Mouse (Mus musculus): ENCODE measurements around the gene Tbc1d10a.
"Not testable (repeated sequence)": the region's sequence is repeated elsewhere in the genome, so short reads cannot be mapped to it uniquely, and the experiment has no call there.

Tbc1d10a gene

DNA sequence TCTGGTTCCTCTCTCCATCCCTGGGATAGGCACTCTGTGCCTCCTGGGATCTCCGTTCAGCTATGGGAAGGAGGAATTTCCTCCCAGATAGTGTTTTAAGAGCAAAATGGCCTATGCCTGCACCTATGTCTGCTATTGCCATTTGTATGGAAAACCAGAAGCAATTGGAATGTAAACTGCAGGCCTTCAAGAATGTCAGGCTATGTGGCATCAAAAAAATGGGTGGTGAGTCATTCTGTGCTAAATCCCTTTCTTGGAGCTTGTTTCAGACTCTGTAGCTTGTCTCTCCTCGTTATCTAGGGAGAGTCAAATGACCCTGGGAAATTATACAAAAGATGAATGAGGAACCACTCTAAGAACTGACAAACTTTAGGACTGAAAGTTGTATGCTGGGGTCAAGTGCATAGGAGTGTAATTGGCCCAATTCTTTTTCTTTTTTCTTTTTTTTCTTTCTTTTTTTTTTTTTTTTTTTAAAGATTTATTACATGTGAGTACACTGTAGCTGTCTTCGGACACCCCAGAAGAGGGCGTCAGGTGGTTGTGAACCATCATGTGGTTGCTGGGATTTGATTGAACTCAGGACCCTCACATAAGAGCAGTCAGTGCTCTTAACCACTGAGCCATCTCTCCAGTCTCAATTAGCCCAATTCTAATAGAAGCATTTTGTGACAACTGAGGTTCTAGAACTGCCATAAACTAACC is 2.2 kb upstream of the Tbc1d10a start:
- no peak for DNase-seq (ENCODE audit: low spot score)

DNA sequence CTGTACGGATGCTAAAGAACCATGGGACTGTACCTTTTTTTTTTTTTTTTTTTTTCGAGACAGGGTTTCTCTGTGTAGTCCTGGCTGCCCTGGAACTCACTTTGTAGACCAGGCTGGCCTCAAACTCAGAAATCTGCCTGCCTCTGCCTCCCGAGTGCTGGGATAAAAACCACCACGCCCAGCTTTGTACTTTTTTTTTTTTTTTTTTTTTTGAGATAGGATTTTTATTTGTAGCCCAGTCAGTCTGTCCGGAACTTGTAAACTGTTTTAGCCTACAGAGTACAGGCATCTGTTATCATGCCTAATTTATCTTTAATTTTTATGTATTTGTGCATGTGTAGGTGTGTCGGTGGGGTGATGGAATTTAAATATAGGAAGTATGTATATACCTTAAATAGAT is 1.1 kb upstream of the Tbc1d10a start:
- not testable (repeated sequence) for DNase-seq (ENCODE audit: low spot score)

DNA sequence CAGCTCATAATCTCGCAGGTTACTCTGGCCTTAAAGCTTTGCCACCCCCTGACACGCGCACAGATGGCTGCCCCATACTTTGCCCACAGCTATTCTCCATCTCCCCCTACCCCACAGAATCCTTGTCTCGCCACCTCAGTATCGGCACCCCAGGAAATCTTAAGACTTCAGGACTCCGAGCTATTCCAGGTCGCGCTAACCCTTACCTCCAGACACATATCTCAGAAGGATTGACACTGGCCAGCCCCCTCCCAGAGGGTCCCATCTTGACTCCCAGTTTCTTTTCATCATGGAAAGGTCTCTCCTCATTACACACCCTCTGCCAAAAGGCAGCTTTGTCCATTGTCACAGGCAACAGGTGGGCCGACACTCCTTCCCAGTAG is 720 bp downstream of the Tbc1d10a start:
- DNase-seq (ENCODE audit: low spot score): no peak

DNA sequence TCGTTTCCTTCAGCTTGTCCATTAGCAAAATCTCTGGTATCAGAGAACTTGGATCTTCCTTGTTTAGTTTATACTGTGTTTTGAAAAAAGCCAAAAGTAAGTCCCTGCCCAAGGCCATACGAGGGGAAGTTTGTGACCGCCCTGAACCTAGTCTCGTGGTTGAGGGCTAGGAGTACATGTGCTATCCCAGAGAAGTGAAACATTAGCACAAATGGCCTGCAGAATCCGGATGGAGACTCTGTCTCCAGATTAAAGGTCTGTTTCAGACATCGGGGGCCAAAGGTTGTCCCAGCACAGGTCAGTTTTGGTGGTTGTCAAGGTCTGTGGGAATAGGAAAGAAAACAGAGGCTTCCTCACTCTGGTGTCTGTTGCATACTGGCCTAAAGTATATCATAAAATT is 2.6 kb downstream of the Tbc1d10a start:
- DNase-seq (ENCODE audit: low spot score): no peak

DNA sequence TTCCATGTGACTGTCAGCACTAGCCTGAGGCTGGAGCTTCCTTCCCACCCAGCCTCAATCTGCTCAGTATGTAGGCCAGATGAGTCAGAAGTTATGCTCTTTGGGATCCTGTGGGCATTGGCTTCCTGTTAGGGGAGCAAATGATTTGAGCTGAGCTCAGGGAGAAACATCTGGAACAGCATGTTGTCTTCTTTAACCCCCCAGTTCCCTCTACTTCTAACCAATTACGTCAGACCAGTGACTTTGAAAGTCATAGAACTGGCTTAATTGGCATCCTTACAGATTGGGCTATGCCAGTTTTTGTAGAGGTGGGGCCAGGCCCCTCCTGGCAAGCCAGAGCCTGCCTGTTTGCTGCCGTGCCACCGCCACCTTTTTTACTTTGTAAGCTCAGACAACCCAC is 4.1 kb downstream of the Tbc1d10a start:
- DNase-seq (ENCODE audit: low spot score): no peak

DNA sequence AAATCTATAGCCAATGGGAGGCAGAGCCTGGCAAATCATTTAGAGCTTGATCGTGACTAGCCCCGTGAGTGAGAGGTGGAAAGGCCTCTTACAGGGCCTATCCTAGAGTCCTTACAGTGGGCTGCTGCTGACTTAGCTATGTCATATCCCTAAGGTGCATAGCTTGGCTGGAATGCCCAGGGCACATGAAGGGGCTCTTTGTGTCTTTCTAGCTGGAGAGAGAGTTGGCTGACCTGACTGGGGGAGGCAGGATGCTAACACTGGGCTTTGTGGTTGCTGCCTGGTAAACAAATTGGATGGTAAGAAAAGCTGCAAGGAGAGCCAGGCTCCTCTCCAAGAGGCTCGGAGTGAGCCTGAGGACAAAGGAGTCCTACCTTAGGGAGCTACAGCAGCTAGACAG is 6.2 kb downstream of the Tbc1d10a start:
- DNase-seq (ENCODE audit: low spot score): no peak

DNA sequence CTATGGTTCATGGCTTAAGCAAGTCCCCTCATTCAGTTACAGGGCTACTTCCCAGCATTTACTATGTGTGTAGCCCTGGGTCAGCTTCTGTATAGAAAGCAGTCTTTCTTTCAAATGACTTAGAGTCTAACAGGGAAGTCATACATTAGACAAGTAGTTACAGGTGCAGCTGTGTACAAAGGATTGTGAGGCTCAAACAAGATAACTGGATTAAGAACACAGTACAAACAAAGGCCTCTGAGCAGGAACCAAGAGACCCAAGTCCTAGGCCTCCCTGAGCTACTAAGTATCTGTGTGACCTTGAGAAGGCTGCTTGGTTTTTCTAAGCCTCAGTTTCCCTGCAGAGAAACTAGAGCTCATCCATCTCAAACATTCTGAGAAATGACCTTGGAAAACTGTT is 6.8 kb downstream of the Tbc1d10a start:
- DNase-seq (ENCODE audit: low spot score): no peak

DNA sequence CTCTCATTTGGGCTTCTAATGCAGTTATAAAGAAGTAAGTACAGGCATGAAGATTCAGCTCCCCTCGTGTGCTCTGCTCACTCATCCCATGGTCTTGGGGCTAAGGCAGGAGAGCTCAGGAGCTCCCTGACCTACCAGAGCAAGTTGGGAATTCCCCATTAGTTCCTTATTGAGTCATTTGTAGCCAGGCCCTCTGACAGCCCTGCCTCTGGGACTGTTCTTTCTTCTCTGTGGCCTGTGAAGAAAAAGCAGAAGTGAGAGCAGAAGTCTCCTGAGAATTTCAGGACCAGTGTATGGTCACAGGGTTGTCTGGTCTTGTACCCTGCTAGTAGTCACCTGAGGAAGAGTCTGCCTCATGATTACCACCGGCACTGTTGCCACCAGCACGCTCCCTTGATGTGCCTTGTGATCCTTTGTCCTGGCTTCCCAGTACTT is 9.0 kb downstream of the Tbc1d10a start:
- no peak for DNase-seq (ENCODE audit: low spot score)

DNA sequence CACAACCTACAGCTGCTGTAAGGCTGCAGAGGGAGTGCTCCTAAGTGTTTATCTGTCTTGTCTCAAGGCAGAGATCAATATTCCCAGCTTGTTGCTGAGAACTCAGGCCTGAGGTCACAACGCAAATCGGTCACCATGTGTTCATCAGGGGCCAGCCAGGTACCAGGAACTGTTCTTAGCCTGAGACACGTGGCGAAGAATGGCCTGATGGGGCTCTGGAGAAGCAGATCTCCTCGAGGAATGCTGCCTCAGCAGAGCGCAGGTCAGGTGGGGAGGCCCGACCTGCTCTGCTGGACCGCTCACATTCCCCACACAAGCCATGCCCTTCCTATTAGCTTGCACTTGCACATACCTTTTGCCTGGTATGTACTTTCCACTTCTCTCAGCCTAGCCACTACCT is 10.0 kb downstream of the Tbc1d10a start:
- no peak for DNase-seq (ENCODE audit: low spot score)

DNA sequence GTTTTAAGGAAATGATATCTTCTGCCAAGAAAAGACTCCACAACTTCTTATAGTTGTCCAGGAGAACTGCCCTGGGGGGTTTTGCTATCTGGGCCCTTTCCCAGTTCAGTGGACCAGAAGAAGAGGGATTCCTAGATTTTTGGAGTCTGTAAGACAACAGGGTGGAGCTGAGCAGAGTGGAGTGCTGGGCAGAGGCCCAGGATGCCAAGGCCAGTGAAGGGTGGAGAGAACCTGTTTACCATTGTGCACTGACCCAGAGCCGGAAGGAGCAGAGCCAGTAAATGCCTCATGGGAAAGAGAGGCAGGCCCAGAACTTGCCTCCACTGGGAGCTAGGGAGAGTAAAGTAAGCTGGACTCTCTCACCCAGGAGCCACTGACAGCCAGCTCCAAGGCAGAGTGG is 11.1 kb downstream of the Tbc1d10a start:
- no peak for DNase-seq (ENCODE audit: low spot score)

DNA sequence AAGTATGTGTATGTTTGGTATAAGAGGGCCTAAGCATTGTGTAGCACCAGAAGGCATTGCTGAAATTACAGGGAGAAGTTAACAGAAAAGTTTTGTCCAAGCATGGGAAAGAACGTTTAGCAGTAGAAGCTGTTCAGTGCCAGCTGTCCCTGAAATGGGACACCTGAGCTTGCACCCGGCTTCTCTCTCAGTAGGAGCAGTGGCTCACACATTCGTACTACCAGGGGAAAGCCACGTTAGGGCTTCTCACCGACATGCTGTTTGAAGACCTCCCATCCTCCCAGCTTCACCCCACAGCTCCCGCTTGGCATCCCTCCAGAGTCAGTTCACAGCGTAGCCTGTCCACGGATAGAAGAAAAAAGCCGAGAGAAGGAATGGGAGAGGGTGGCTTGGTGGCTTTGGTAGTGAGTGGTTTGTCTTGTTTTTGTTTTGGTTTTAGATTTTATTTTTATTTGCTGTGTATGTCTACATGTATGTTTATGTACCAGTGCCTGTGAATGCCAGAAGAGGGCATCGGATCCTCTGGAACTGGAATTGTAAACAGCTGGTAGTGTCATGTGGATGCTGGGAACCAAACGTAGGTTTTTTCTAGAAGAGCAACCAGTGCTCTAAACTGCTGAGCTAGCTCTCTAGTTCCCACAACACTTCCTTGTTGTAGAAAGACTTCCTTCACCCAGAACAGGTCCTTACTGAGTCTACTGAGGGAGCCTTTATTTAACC is 15.6 kb downstream of the Tbc1d10a start:
- DNase-seq (ENCODE audit: low spot score): no peak

DNA sequence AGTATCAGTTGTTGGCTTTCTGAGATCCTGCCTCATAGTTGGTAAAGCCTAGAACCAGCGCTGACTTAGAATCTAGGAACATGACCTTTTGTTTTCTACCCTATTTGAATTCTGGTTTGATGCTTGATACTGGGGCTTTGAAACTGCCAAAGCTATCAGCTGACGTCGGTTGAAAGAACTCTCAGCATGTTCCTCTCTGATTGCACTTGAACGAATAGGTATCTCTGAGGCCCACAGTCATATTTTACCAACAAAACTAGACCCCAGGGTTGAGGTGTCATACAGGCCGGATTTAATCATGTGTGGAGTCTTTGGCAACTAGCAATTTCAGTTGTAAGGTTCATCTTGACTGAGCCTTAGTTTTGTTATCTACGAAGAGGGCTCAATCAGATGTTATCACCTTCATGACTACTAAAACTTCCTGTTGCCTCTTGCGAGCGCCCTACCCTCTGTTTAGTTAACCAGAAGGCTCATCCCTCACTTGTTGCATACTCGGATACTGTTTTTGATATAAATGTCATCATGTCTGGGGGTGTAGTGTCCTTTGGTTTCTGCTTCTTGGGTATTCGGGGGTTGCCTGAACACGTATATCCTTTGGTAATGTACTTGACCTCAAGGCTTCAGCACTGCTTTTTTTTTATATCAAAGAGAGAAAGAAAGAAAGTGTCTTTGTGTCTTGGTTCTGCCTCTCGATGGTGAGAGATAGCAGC is 16.6 kb downstream of the Tbc1d10a start:
- DNase-seq (ENCODE audit: low spot score): no peak

DNA sequence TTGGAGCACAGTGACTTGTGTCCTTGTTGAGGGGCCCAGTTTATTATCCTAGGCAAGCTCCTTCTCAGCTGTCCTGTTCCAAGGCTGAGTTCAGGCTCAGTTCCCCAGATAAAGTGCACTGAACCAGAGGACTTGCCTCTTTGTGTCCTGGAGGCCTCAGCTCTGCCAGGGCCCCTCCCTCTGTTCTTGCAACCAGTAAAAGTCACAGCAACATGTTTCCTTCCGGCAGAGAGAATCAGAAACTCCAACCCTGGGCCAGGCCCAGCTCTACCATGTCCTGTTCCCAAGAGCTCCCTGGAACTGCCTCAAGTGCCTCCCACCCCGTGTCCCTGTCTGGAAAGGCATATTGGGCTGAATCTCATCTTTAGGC is 17.1 kb downstream of the Tbc1d10a start:
- DNase-seq (ENCODE audit: low spot score): no peak

DNA sequence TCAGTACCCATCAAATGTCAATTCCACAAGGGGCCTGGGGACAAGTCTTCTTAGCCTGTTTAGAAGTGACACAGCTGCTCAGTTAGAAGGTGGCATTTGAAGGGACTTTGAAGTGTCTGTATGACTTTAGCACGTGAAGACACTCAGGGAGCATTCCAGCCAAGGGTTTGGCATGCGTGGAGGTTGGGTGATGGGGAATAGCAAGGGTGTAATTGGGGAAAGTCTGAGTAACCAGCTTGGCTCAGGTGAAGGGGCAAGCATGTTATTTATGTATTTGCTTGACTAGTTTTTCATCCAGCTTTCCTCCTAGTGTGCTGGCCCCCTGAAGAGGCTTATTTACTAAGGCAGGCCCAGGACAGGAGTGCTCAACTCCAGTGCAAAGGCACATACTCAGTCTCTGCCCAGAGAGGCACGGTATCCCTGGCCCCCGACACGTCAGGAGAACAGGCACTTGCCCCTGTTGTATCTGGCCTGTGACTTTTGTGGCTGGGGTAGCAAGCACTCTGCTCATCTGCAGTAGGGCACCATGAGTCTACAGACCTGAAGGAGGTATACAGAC is 18.6 kb downstream of the Tbc1d10a start:
- DNase-seq (ENCODE audit: low spot score): no peak

DNA sequence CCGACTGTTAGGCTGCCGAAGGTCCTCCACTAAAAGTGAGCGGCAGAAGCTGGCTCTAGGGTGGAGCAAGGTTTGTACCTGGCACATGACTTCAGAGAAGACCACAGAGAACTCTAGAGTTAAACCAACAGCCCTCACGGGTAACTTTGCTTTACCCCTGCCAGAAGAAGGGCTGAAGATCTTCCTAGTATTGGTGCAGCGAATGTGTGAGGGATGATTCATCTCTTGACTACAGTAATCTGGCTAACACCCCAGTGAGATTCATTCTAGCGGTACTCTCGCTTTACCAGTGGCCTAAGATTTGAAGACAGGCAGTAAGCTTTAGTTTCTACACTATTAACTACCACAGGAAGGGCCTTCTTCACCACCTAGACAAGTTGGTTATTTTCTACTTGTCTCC is 19.4 kb downstream of the Tbc1d10a start:
- no peak for DNase-seq (ENCODE audit: low spot score)

DNA sequence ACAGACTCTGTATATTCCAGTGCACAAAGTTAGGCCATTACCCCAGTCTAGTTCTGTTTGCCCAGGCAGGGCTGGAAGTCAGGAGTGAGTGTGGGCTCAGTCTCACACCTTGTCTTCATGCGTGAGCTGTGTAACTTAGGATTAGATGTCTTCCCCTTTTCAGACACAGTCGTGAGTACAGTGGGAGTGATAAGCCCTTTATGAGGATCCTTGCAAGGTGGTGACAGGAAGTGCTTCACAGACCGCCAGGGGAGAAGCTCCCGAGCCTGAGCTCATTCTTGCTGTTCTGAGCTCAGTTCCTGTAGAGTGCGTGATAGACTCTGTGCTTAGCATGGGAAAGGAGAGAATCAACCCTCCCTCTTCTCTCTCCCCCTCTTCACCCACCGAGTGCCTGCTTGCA is 20.0 kb downstream of the Tbc1d10a start:
- no peak for DNase-seq (ENCODE audit: low spot score)

DNA sequence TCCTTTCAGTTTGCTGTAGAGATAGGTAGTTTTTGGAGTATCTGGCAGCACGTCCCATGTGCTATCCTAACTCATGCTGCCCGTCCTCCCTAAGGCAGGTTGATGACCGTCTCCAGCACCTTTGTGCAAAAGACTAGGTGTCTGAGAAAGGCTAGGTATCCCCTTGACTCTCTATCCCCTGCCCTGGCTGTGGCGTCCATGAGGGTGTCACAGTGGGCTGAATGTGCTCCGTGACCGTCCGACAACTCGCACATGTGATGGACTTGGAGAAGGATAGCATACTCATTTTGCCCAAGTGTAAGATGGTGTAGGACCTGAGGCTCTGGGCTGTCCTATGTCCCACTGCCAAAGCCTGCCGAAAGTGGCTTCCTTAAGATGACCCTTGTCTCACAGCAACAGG is 21.1 kb downstream of the Tbc1d10a start:
- no peak for DNase-seq (ENCODE audit: low spot score)

DNA sequence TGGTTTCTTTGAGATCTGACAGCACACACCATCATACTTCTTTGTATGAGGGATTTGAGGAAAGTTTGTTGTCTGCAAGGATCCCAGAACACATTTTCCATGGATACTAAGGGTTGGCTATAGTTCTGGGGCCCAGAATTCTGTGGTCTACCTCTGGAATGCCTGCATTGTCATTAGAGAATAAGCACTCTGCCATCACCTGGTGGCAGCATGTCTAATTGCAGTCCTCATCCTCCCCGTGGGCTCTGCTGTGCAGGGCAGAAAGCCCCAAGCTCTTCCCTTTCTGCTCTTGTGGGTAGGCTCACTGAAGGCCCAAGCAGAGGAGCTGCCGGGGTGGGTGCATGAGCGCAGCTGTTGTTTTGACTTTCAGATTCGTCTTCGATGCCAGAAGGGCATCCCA is 23.0 kb downstream of the Tbc1d10a start:
- DNase-seq (ENCODE audit: low spot score): no peak

DNA sequence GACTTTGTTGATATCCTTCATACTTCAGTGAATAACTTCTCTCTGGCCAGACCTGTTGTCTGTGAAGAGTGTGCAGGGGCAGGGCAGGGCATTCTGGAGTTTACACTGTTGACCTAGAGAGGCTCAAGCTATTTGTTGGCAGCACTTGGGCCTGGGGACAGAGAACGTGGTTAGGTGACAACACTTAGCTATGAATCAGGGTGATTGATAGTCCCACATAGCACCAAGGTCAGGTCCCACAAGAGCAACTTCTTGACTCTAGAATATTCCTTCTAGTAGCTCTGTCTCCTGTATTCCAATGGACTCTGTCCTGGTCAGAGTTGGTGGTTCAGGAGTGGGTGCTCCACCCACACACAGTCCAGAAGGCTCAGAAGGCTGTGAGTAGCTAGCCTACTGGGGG is 24.2 kb downstream of the Tbc1d10a start:
- no peak for DNase-seq (ENCODE audit: low spot score)

DNA sequence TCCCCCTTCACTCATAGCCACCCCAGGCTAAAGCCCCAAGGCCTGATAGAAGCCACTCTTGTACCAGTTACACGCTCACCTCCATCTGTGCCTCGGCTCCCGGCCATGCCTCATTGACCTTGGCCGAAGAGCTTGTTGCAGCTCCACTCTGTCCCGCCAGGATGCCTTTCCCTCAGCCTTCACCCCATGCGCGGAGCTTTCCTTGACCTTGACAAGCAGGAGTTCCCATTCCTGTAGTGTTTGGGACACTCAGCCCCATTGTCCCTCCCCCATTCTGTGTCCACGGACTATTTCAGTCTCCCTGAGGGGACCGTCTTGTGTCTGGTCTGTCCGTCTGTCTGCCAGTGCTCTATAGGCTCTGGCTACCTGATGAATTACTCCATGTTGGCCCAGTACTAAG is 26.5 kb downstream of the Tbc1d10a start:
- DNase-seq (ENCODE audit: low spot score): no peak

DNA sequence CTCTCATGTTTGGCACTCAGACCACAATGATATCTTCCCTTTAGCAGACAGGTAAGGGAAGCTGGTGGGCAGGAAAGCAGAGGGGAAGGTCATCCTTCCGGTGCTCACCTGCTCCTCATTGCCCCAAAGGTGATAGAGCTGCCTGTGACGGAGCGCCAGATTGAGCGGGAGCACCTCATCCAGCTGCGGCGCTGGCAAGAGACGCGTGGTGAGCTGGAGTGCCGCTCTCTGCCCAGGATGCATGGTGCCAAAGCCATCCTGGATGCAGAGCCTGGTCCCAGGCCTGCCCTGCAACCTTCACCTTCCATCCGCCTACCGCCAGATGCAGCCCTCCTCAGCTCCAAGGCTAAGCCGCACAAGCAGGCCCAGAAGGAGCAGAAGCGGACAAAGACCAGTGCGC is 28.0 kb downstream of the Tbc1d10a start:
- no peak for DNase-seq (ENCODE audit: low spot score)

DNA sequence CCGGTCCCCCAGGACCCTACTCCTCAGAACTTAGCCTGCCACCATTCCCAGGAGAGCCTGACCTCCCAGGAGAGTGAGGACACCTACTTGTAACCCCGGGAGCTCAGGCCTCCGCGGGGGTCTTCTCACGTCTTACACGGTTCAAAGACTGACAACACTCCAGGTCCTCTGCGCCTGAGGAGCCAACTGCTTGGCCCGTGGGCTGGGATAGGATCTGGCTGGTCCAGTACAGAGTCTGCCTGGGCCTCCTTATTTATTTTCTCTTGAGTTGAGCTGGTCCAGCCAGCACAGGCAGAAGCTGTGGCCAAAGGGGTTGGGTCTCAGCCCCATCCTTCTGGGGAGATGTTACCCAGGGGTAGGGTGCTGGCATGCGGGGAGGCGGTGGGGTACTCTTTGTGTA is 28.5 kb downstream of the Tbc1d10a start:
- DNase-seq (ENCODE audit: low spot score): no peak
